Mouse (Mus musculus) right cerebral cortex, postnatal 10 days (tissue): Measurements from ENCODE around the gene Pgc.

Experiments
- DNase-seq, 2 experiments: peaks; one replicate each; pipeline ENCODE4 v3.0.0; 2021; ENCODE audit warnings: low spot score in 2 of 2

Gene Pgc

GRCm38 (mm10) chr17:47726566-47726965 is at the start of gene Pgc:
Gene Pgc, plus strand, starts transcription at chr17:47726842.
- DNase-seq: no peak

- DNase-seq: no peak
These were observed 48.4 kb upstream of the Pgc start for GRCm38 (mm10) chr17:47678238-47678637.

GRCm38 (mm10) chr17:47678702-47679101 is 47.9 kb upstream of the Pgc start:
- no peak for DNase-seq

- no peak for DNase-seq
These were observed 43.8 kb upstream of the Pgc start for GRCm38 (mm10) chr17:47682836-47683235.

- peak; percentile 98 for DNase-seq
These were observed 39.0 kb upstream of the Pgc start for GRCm38 (mm10) chr17:47687409-47688343.

- no peak for DNase-seq
These were observed 38.4 kb upstream of the Pgc start, which contains the start of gene Tomm6 for GRCm38 (mm10) chr17:47688344-47688607. Gene Tomm6, minus strand, starts transcription at chr17:47688386.

- DNase-seq: peak; percentile 88 to 90
These were observed 37.8 kb upstream of the Pgc start, which contains the start of gene Frs3 for GRCm38 (mm10) chr17:47688608-47689575. Gene Frs3, plus strand, starts transcription at chr17:47689030.

- no peak for DNase-seq
These were observed 36.7 kb upstream of the Pgc start for GRCm38 (mm10) chr17:47689894-47690293.

- DNase-seq: no peak
These were observed 35.0 kb upstream of the Pgc start for GRCm38 (mm10) chr17:47691650-47692049.

- no peak for DNase-seq
These were observed 32.8 kb upstream of the Pgc start for GRCm38 (mm10) chr17:47693671-47694441.

GRCm38 (mm10) chr17:47694442-47694502 is 32.4 kb upstream of the Pgc start, which contains the start of gene Gm21981:
Gene Gm21981, minus strand, starts transcription at chr17:47694455.
- DNase-seq: no peak

- peak; percentile 97 to 98 for DNase-seq
These were observed 31.9 kb upstream of the Pgc start, which contains the start of gene Prickle4 for GRCm38 (mm10) chr17:47694503-47695336. Gene Prickle4, minus strand, starts transcription at chr17:47694736.

- DNase-seq: no peak
These were observed 31.3 kb upstream of the Pgc start for GRCm38 (mm10) chr17:47695337-47695710.

GRCm38 (mm10) chr17:47698156-47698555 is 28.5 kb upstream of the Pgc start:
- no peak for DNase-seq

- no peak for DNase-seq
These were observed 27.6 kb upstream of the Pgc start for GRCm38 (mm10) chr17:47699055-47699454.

GRCm38 (mm10) chr17:47701793-47702192 is 24.8 kb upstream of the Pgc start:
- no peak for DNase-seq

- DNase-seq: no peak
These were observed 23.9 kb upstream of the Pgc start for GRCm38 (mm10) chr17:47702548-47703345.

- DNase-seq: no peak
These were observed 23.1 kb upstream of the Pgc start for GRCm38 (mm10) chr17:47703556-47703955.

- DNase-seq: peak in 1 of 2 experiments; percentile 19
These were observed 21.9 kb upstream of the Pgc start for GRCm38 (mm10) chr17:47704692-47705091.

GRCm38 (mm10) chr17:47706196-47706595 is 20.4 kb upstream of the Pgc start:
- DNase-seq: peak in 1 of 2 experiments; percentile 25
